Comparison of ENCODE assay signal across 26 mouse cellular contexts in genomic region chr2:122352992-122353391, GRCm38 (mm10). TPM values are rescaled to one million over a fixed set of nuclear protein-coding genes. Genes with fewer than 3 reads are reported as not detected.
DNase-seq lines count a peak whose midpoint lies in the region; ATAC-seq lines count a peak whose summit lies in the region.
"Had no signal": no experiment of that assay in that cellular context is flagged by ENCODE, and none has a peak within 500 bp of the region (broad histone marks: within the 10 kb centered on the region; RNA-seq: fewer than 3 reads in every experiment).

No protein-coding gene starts in this region.

- 72% methylated on average over 6 of the region's 6 CpGs for WGBS in neural tube, embryonic 13.5 days
- 82% methylated on average over 6 of the region's 6 CpGs for WGBS in hindbrain, embryonic 12.5 days
- 78% methylated on average over 6 of the region's 6 CpGs for WGBS in neural tube, embryonic 14.5 days

- H3K4me3 ChIP-seq in neural tube, embryonic 13.5 days = no peak overlapping the region
- H3K4me3 ChIP-seq in hindbrain, embryonic 12.5 days = no peak overlapping the region
- H3K4me3 ChIP-seq in neural tube, embryonic 14.5 days (ENCODE audit: low read depth, low read length) = no peak overlapping the region
- H3K4me3 ChIP-seq: embryonic facial prominence, embryonic 10.5 days; gastrocnemius, adult 2 months; heart, embryonic 13.5 days; kidney, embryonic 15.5 days; left cerebral cortex, adult 2 months had no signal

- H3K9me3 ChIP-seq in neural tube, embryonic 13.5 days = no peaks in the 10 kb centered on the region
- H3K9me3 ChIP-seq in hindbrain, embryonic 12.5 days (replicated peaks) = no peaks in the 10 kb centered on the region
- H3K9me3 ChIP-seq in neural tube, embryonic 14.5 days (ENCODE audit: control insufficient read depth, low read length) = no peaks in the 10 kb centered on the region
- H3K9me3 ChIP-seq: embryonic facial prominence, embryonic 10.5 days; G1E; heart, embryonic 13.5 days; kidney, embryonic 15.5 days had no signal

- no peaks in the 10 kb centered on the region for H3K27me3 ChIP-seq in neural tube, embryonic 13.5 days
- H3K27me3 ChIP-seq in hindbrain, embryonic 12.5 days = no peaks in the 10 kb centered on the region
- H3K27me3 ChIP-seq in neural tube, embryonic 14.5 days (ENCODE audit: control insufficient read depth, insufficient read depth, low read length) = no peaks in the 10 kb centered on the region
- H3K27me3 ChIP-seq: heart, embryonic 13.5 days; kidney, embryonic 15.5 days had no signal

- no peak overlapping the region for H3K4me2 ChIP-seq in neural tube, embryonic 13.5 days
- H3K4me2 ChIP-seq in hindbrain, embryonic 12.5 days (replicated peaks) = no peak overlapping the region
- H3K4me2 ChIP-seq in neural tube, embryonic 14.5 days (ENCODE audit: low read depth, low read length) = no peak overlapping the region
- H3K4me2 ChIP-seq: heart, embryonic 13.5 days; kidney, embryonic 15.5 days had no signal

- H3K36me3 ChIP-seq in neural tube, embryonic 13.5 days = peaks cover 34% of the 10 kb centered on the region
- H3K36me3 ChIP-seq in hindbrain, embryonic 12.5 days = peaks cover 18% of the 10 kb centered on the region
- peaks cover 19% of the 10 kb centered on the region; the same call in 1 of the 2 replicates for H3K36me3 ChIP-seq in neural tube, embryonic 14.5 days (ENCODE audit: control insufficient read depth, insufficient read depth, low read length)
- H3K36me3 ChIP-seq: G1E had no signal

- DNase-seq in cerebellum, adult 11 months = peak; percentile 65
- DNase-seq in cerebellum, postnatal 4 days (ENCODE audit: low spot score in 2 of 2) = no peak
- DNase-seq in neural tube, embryonic 10.5 days (ENCODE audit: extremely low spot score, low spot score) = no peak
- no peak for DNase-seq in heart, adult 8-10 months (ENCODE audit: low spot score)
- DNase-seq: gastrocnemius, adult 2 months; heart, postnatal 36 days; right cerebral cortex, postnatal 25 days; thymus, adult 18-20 months had no signal

- no peak overlapping the region for H3K9ac ChIP-seq in neural tube, embryonic 13.5 days
- H3K9ac ChIP-seq in hindbrain, embryonic 12.5 days = no peak overlapping the region
- no peak overlapping the region for H3K9ac ChIP-seq in neural tube, embryonic 14.5 days (replicated peaks; ENCODE audit: low read depth, low read length)
- H3K9ac ChIP-seq: heart, embryonic 13.5 days; kidney, embryonic 15.5 days; liver, embryonic 14.5 days had no signal

- peaks cover 80% of the 10 kb centered on the region for H3K4me1 ChIP-seq in neural tube, embryonic 13.5 days (replicated peaks)
- peaks cover 60% of the 10 kb centered on the region for H3K4me1 ChIP-seq in hindbrain, embryonic 12.5 days
- peaks cover 44% of the 10 kb centered on the region for H3K4me1 ChIP-seq in neural tube, embryonic 14.5 days (ENCODE audit: control insufficient read depth, insufficient read depth, low read length)

- no peak for ATAC-seq in neural tube, embryonic 13.5 days (ENCODE audit: low read depth)
- no peak for ATAC-seq in hindbrain, embryonic 12.5 days (ENCODE audit: low FRiP score)
- ATAC-seq in neural tube, embryonic 14.5 days (ENCODE audit: low read depth) = no peak
- ATAC-seq in megakaryocyte progenitor cell, adult 5-6 weeks (replicated peaks; ENCODE audit: poor library complexity) = no peak
- ATAC-seq: CD4-positive, CD25-positive, alpha-beta regulatory T cell, adult 4 months; forebrain, embryonic 16.5 days; intestine, embryonic 16.5 days had no signal

- peak overlapping the region; percentile 94 for H3K27ac ChIP-seq in neural tube, embryonic 13.5 days (replicated peaks)
- H3K27ac ChIP-seq in hindbrain, embryonic 12.5 days = peak overlapping the region; percentile 87
- peak overlapping the region; percentile 57; the same call in 1 of the 2 replicates for H3K27ac ChIP-seq in neural tube, embryonic 14.5 days (ENCODE audit: low read depth, low read length)
- H3K27ac ChIP-seq: gastrocnemius, adult 2 months; heart, embryonic 13.5 days; kidney, embryonic 15.5 days; left cerebral cortex, adult 2 months; liver, embryonic 14.5 days had no signal

RNA-seq across cellular contexts. Expression of gene Shf, which starts 16.0 kb away (rescaled TPM):
- polyA plus RNA-seq in neural tube, embryonic 13.5 days (2015; fragmentation: Nextera tagmentation; extraction: Ambion mirVana) = 12.7 and 17.2 TPM in 2 replicates
- polyA plus RNA-seq in hindbrain, embryonic 12.5 days (2016; fragmentation: Nextera tagmentation; extraction: Ambion mirVana) = 9.1 and 10.7 TPM in 2 replicates
- polyA plus RNA-seq in neural tube, embryonic 14.5 days (2014; fragmentation: Nextera tagmentation; extraction: Ambion mirVana) = 16.7 and 17.5 TPM in 2 replicates
- total RNA-seq in heart, adult 8-10 months (2022) = 1 to 10 TPM; 4.4 to 7.3 (median 5.7) TPM
- 2.2 and 3.7 TPM in 2 replicates for total RNA-seq in megakaryocyte progenitor cell, adult 5-6 weeks (2015)
- 2.1 and 2.4 TPM in 2 replicates for total RNA-seq in megakaryocyte progenitor cell, adult 5-6 weeks (2017)

RNA-seq across cellular contexts. Expression of gene Duox1, which starts 37.5 kb away (rescaled TPM):
- 0.06 and 0.13 TPM in 2 replicates for polyA plus RNA-seq in neural tube, embryonic 13.5 days (2015; fragmentation: Nextera tagmentation; extraction: Ambion mirVana)
- 0.08 and 0.10 TPM in 2 replicates for polyA plus RNA-seq in hindbrain, embryonic 12.5 days (2016; fragmentation: Nextera tagmentation; extraction: Ambion mirVana)
- polyA plus RNA-seq in neural tube, embryonic 14.5 days (2014; fragmentation: Nextera tagmentation; extraction: Ambion mirVana) = 0.13 and 0.15 TPM in 2 replicates
- total RNA-seq in heart, adult 8-10 months (2022) = under 1 TPM in 3 of 4 experiments, not detected in 1; 0.20 to 0.28 (median 0.27) TPM
- total RNA-seq in megakaryocyte progenitor cell, adult 5-6 weeks (2015) = not detected in 2 replicates
- not detected in 2 replicates for total RNA-seq in megakaryocyte progenitor cell, adult 5-6 weeks (2017)
- total RNA-seq: G1E; granulocyte monocyte progenitor cell, adult 5-6 weeks; layer of hippocampus, adult 8-10 months; left cerebral cortex, adult 2 months; megakaryocyte-erythroid progenitor cell, adult 5-6 weeks had no signal
- polyA plus RNA-seq: CD4-positive, CD25-positive, alpha-beta regulatory T cell, adult 4 months; G1E; heart, embryonic 13.5 days; liver, embryonic 14.5 days had no signal

RNA-seq across cellular contexts. Expression of gene Duoxa1, which starts 39.5 kb away (rescaled TPM):
- polyA plus RNA-seq in neural tube, embryonic 13.5 days (2015; fragmentation: Nextera tagmentation; extraction: Ambion mirVana) = 0.29 TPM in 1 of 2 replicates, not detected in the other
- polyA plus RNA-seq in hindbrain, embryonic 12.5 days (2016; fragmentation: Nextera tagmentation; extraction: Ambion mirVana) = 0.32 TPM in 1 of 2 replicates, not detected in the other
- 0.32 TPM in 1 of 2 replicates, not detected in the other for polyA plus RNA-seq in neural tube, embryonic 14.5 days (2014; fragmentation: Nextera tagmentation; extraction: Ambion mirVana)
- under 1 TPM in 3 of 4 experiments, not detected in 1; 0.14 to 0.37 (median 0.34) TPM for total RNA-seq in heart, adult 8-10 months (2022)
- not detected in 2 replicates for total RNA-seq in megakaryocyte progenitor cell, adult 5-6 weeks (2015)
- not detected in 2 replicates for total RNA-seq in megakaryocyte progenitor cell, adult 5-6 weeks (2017)
- total RNA-seq: layer of hippocampus, adult 8-10 months; left cerebral cortex, adult 2 months; megakaryocyte-erythroid progenitor cell, adult 5-6 weeks had no signal
- polyA plus RNA-seq: CD4-positive, CD25-positive, alpha-beta regulatory T cell, adult 4 months; forebrain, embryonic 16.5 days; G1E; intestine, embryonic 16.5 days; liver, embryonic 14.5 days had no signal

RNA-seq across cellular contexts. Expression of gene Duoxa2, which starts 54.3 kb away (rescaled TPM):
- not detected in 2 replicates for polyA plus RNA-seq in neural tube, embryonic 13.5 days (2015; fragmentation: Nextera tagmentation; extraction: Ambion mirVana)
- polyA plus RNA-seq in hindbrain, embryonic 12.5 days (2016; fragmentation: Nextera tagmentation; extraction: Ambion mirVana) = not detected in 2 replicates
- 0.17 and 0.37 TPM in 2 replicates for polyA plus RNA-seq in neural tube, embryonic 14.5 days (2014; fragmentation: Nextera tagmentation; extraction: Ambion mirVana)
- under 1 TPM in 3 of 4 experiments, not detected in 1; 0.17 to 0.31 (median 0.25) TPM for total RNA-seq in heart, adult 8-10 months (2022)
- total RNA-seq in megakaryocyte progenitor cell, adult 5-6 weeks (2015) = not detected in 2 replicates
- not detected in 2 replicates for total RNA-seq in megakaryocyte progenitor cell, adult 5-6 weeks (2017)
- total RNA-seq: gastrocnemius, adult 2 months; granulocyte monocyte progenitor cell, adult 5-6 weeks; heart, postnatal 36 days; layer of hippocampus, adult 8-10 months; left cerebral cortex, adult 2 months; megakaryocyte-erythroid progenitor cell, adult 5-6 weeks had no signal
- polyA plus RNA-seq: CD4-positive, CD25-positive, alpha-beta regulatory T cell, adult 4 months; embryonic facial prominence, embryonic 10.5 days; forebrain, embryonic 16.5 days; G1E; heart, embryonic 13.5 days; kidney, embryonic 15.5 days; limb, embryonic 11.5 days; liver, embryonic 14.5 days; lung, embryonic 16.5 days had no signal

RNA-seq across cellular contexts. Expression of gene Duox2, which starts 54.7 kb away (rescaled TPM):
- not detected in 2 replicates for polyA plus RNA-seq in neural tube, embryonic 13.5 days (2015; fragmentation: Nextera tagmentation; extraction: Ambion mirVana)
- polyA plus RNA-seq in hindbrain, embryonic 12.5 days (2016; fragmentation: Nextera tagmentation; extraction: Ambion mirVana) = not detected in 2 replicates
- polyA plus RNA-seq in neural tube, embryonic 14.5 days (2014; fragmentation: Nextera tagmentation; extraction: Ambion mirVana) = not detected in 2 replicates
- total RNA-seq in heart, adult 8-10 months (2022) = under 1 TPM; 0.46 to 0.82 (median 0.54) TPM
- not detected in 2 replicates for total RNA-seq in megakaryocyte progenitor cell, adult 5-6 weeks (2015)
- not detected in 2 replicates for total RNA-seq in megakaryocyte progenitor cell, adult 5-6 weeks (2017)
- total RNA-seq: granulocyte monocyte progenitor cell, adult 5-6 weeks; left cerebral cortex, adult 2 months; megakaryocyte-erythroid progenitor cell, adult 5-6 weeks had no signal
- polyA plus RNA-seq: CD4-positive, CD25-positive, alpha-beta regulatory T cell, adult 4 months; embryonic facial prominence, embryonic 10.5 days; forebrain, embryonic 16.5 days; G1E; limb, embryonic 11.5 days; liver, embryonic 14.5 days; lung, embryonic 16.5 days had no signal
